Mouse (Mus musculus) lung, postnatal 0 days (tissue): ENCODE results near the gene Tspan3. TPM values are rescaled to one million over a fixed set of nuclear protein-coding genes. Genes with fewer than 3 reads are reported as not detected.

Experiments
- ATAC-seq: fragments of 200-750 bp; cut with Nextera tagmentation; 2 replicates; pipeline ENCODE4 v1.8.0; 2017; ENCODE audit warnings: moderate library complexity
- DNase-seq: peaks from one replicate; pipeline ENCODE4 v3.0.0-alpha.2; 2016; ENCODE audit warnings: low spot score
- H3K27ac ChIP-seq: fragments of 300-500 bp; sonication (generic); 2 replicates; pipeline ENCODE4 v1.5.1; 2014; ENCODE audit warnings: antibody characterized with exemption, mild to moderate bottlenecking, low read length, mixed read lengths
- H3K27me3 ChIP-seq: fragments of 300-500 bp; sonication (generic); replicated peaks from 2 replicates; pipeline ENCODE4 v1.6.1; 2014; ENCODE audit warnings: low read length, mixed read lengths; ENCODE audit not compliant: insufficient read depth
- H3K36me3 ChIP-seq: fragments of 300-500 bp; sonication (generic); 2 replicates; pipeline ENCODE4 v1.6.1; 2014; ENCODE audit warnings: low read length, mixed read lengths; ENCODE audit not compliant: insufficient read depth
- H3K4me1 ChIP-seq: fragments of 300-500 bp; sonication (generic); 2 replicates; pipeline ENCODE4 v1.6.1; 2014; ENCODE audit warnings: antibody characterized with exemption, low read depth, low read length, mixed read lengths; ENCODE audit not compliant: insufficient read depth
- H3K4me2 ChIP-seq: fragments of 300-500 bp; sonication (generic); replicated peaks from 2 replicates; pipeline ENCODE4 v1.6.1; 2014; ENCODE audit warnings: low read depth, mild to moderate bottlenecking, low read length, moderate library complexity, mixed read lengths
- H3K4me3 ChIP-seq: fragments of 300-500 bp; sonication (generic); 2 replicates; pipeline ENCODE4 v1.5.1; 2014; ENCODE audit warnings: low read depth, low read length
- H3K9ac ChIP-seq: fragments of 300-500 bp; sonication (generic); replicated peaks from 2 replicates; pipeline ENCODE4 v1.6.1; 2014; ENCODE audit warnings: low read depth, mild to moderate bottlenecking
- H3K9me3 ChIP-seq: fragments of 300-500 bp; sonication (generic); 2 replicates; pipeline ENCODE4 v1.6.1; 2016; ENCODE audit warnings: low read length, mixed read lengths
- CTCF ChIP-seq: IDR thresholded peaks from 2 replicates; pipeline ENCODE4 v1.5.1; 2016; ENCODE audit warnings: antibody characterized with exemption, mild to moderate bottlenecking
- EP300 ChIP-seq: IDR thresholded peaks from 2 replicates; pipeline ENCODE4 v1.6.1; 2016; ENCODE audit warnings: antibody characterized with exemption, mild to moderate bottlenecking, control low read depth
- WGBS: fragments of 180-500 bp; shearing (Covaris S2); extraction: QIAGEN DNeasy Blood & Tissue Kit; methylation state at CpG from one replicate; pipeline ENCODE4 v1.1.7; 2014; 5-methylcytosine and 5-hydroxymethylcytosine counted together
- polyA plus RNA-seq: library from polyadenylated mRNA; unstranded; fragments of >200 nt; fragmentation: Nextera tagmentation; extraction: Ambion mirVana; gene quantifications from 2 replicates; pipeline ENCODE4 v1.2.1, GENCODE M21; 2015

The Tspan3 gene
- polyA plus RNA-seq: 177 and 190 TPM in 2 replicates

DNA sequence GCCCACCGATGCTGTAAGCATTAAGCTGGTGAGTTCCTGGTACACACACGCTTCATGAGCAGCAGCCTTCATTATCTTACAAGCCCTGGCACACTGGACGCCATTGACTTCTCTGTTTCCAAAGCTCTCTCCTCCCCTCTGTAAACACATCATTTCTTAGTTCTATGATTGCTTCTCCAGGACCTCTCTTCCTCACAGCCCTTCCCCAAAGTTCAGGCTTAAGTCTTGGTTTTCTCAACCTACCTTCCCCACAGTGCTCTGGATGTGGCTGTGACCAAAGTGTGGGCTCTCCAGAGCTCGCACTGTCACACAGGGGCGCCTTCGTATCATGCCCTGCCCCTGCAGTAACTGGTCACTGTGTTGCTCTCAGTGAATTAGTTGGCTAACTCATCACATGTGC is at the start of gene Tspan3:
Gene Tspan3 (minus strand): TSS at position 101 of the 400 bp plus-strand sequence.
- no peaks in the 10 kb centered on the region for H3K4me1 ChIP-seq
- H3K27ac ChIP-seq: no peak within 1 kb of the TSS
- no peak within 1 kb of the TSS for H3K9ac ChIP-seq
- TF ChIP-seq CTCF: no peak
- no peak for TF ChIP-seq EP300
- DNase-seq: no peak
- H3K27me3 ChIP-seq: no peaks in the 10 kb centered on the region
- ATAC-seq: no peak
- H3K4me2 ChIP-seq: no peak within 1 kb of the TSS
- H3K4me3 ChIP-seq: no peak within 1 kb of the TSS
- WGBS: 94% methylated on average over 6 of the region's 6 CpGs
- H3K36me3 ChIP-seq: no peaks in the 10 kb centered on the region
- H3K9me3 ChIP-seq: no peaks in the 10 kb centered on the region

- ATAC-seq: peak; percentile 60
- TF ChIP-seq EP300: no peak
- TF ChIP-seq CTCF: peak; percentile 87
- no peak overlapping the region; the same call in 1 of the 2 replicates for H3K27ac ChIP-seq
- H3K4me2 ChIP-seq: no peak overlapping the region
- H3K4me1 ChIP-seq: no peaks in the 10 kb centered on the region
- H3K9me3 ChIP-seq: no peaks in the 10 kb centered on the region
- no peak overlapping the region for H3K4me3 ChIP-seq
- no peak overlapping the region for H3K9ac ChIP-seq
- DNase-seq: peak; percentile 78
- 31% methylated on average over 11 of the region's 11 CpGs for whole genome bisulfite sequencing
- no peaks in the 10 kb centered on the region for H3K27me3 ChIP-seq
- H3K36me3 ChIP-seq: no peaks in the 10 kb centered on the region
Observed at GRCm38 (mm10) chr9:56213451-56214291, 48.4 kb upstream of the Tspan3 start.

GRCm38 (mm10) chr9:56208817-56209216 is 43.5 kb upstream of the Tspan3 start:
- H3K9me3 ChIP-seq: no peaks in the 10 kb centered on the region

GRCm38 (mm10) chr9:56207516-56207915 is 42.2 kb upstream of the Tspan3 start:
- TF ChIP-seq EP300 (no peak), CTCF (no peak)
- DNase-seq (no peak), ATAC-seq (no peak)
- Histone ChIP-seq H3K4me2 (no peak overlapping the region), H3K9me3 (no peaks in the 10 kb centered on the region), H3K27me3 (no peaks in the 10 kb centered on the region), H3K9ac (no peak overlapping the region), H3K4me1 (no peaks in the 10 kb centered on the region), H3K4me3 (no peak overlapping the region), H3K27ac (no peak overlapping the region), H3K36me3 (peaks cover 15% of the 10 kb centered on the region; the same call in 1 of the 2 replicates)
- 77% methylated on average over 5 of the region's 5 CpGs for WGBS

More at GRCm38 (mm10) chr9:56208817-56209216, 43.5 kb upstream of the Tspan3 start:
- TF ChIP-seq EP300 (no peak), CTCF (no peak)
- Histone ChIP-seq H3K4me2 (no peak overlapping the region), H3K27ac (no peak overlapping the region), H3K27me3 (no peaks in the 10 kb centered on the region), H3K36me3 (peaks cover 15% of the 10 kb centered on the region; the same call in 1 of the 2 replicates), H3K9ac (no peak overlapping the region), H3K4me1 (no peaks in the 10 kb centered on the region), H3K4me3 (no peak overlapping the region)
- ATAC-seq (no peak), DNase-seq (no peak)
- 73% methylated on average over 8 of the region's 8 CpGs for WGBS

DNA sequence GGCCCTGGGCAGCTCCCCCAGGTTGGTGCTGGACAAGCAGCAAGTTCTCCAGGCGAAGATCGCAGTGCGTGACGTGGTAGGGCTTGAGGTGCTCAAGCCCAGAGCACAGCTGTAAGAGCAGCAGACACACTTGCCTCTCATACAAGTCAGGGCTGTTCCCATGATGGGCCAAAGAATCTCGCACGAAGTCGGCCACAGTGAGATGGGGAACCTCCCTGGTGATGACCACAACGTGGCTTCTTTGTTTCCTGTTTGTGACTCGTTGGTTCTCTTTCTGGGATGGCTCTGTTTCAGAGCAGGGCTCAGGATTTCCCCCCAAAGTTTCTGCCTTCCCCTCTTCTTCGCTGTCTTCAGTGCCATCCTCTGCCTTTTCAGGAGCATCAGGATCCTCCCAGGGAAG is 41.8 kb upstream of the Tspan3 start:
- TF ChIP-seq EP300: no peak
- no peak for TF ChIP-seq CTCF
- H3K36me3 ChIP-seq: peaks cover 15% of the 10 kb centered on the region; the same call in 1 of the 2 replicates
- no peak overlapping the region for H3K27ac ChIP-seq
- no peaks in the 10 kb centered on the region for H3K4me1 ChIP-seq
- no peak overlapping the region for H3K4me3 ChIP-seq
- DNase-seq: no peak
- H3K27me3 ChIP-seq: no peaks in the 10 kb centered on the region
- no peak overlapping the region for H3K4me2 ChIP-seq
- no peak overlapping the region for H3K9ac ChIP-seq
- 87% methylated on average over 10 of the region's 10 CpGs for WGBS
- H3K9me3 ChIP-seq: no peaks in the 10 kb centered on the region
- ATAC-seq: no peak

- DNase-seq (no peak), ATAC-seq (0 out of 2 replicates have a peak, but pooled peaks have one; percentile 16)
- Histone ChIP-seq H3K36me3 (peaks cover 15% of the 10 kb centered on the region; the same call in 1 of the 2 replicates), H3K9me3 (no peaks in the 10 kb centered on the region), H3K4me2 (no peak overlapping the region), H3K4me1 (no peaks in the 10 kb centered on the region), H3K9ac (no peak overlapping the region), H3K27ac (no peak overlapping the region), H3K27me3 (no peaks in the 10 kb centered on the region), H3K4me3 (no peak overlapping the region)
- 69% methylated on average over 11 of the region's 11 CpGs for WGBS
- TF ChIP-seq CTCF (no peak), EP300 (no peak)
Observed at GRCm38 (mm10) chr9:56205336-56205735, 40.1 kb upstream of the Tspan3 start.
